Mouse (Mus musculus) brain, embryonic 14.5 days (tissue): ENCODE results near the gene Slc48a1.

Experiments used
- CTCF ChIP-seq: fragments of 200-500 bp; IDR thresholded peaks from 2 replicates; pipeline ENCODE4 v1.5.1; 2012; ENCODE audit warnings: inconsistent platforms, mild to moderate bottlenecking, moderate library complexity, borderline replicate concordance; ENCODE audit not compliant: insufficient read depth, insufficient read length; ENCODE audit errors: extremely low read depth
- POLR2A ChIP-seq: fragments of 200-500 bp; IDR thresholded peaks from 2 replicates; pipeline ENCODE4 v1.6.1; 2012; ENCODE audit warnings: mild to moderate bottlenecking, inconsistent platforms, borderline replicate concordance; ENCODE audit not compliant: poor library complexity, insufficient read depth, insufficient read length, severe bottlenecking; ENCODE audit errors: extremely low read depth

DNA sequence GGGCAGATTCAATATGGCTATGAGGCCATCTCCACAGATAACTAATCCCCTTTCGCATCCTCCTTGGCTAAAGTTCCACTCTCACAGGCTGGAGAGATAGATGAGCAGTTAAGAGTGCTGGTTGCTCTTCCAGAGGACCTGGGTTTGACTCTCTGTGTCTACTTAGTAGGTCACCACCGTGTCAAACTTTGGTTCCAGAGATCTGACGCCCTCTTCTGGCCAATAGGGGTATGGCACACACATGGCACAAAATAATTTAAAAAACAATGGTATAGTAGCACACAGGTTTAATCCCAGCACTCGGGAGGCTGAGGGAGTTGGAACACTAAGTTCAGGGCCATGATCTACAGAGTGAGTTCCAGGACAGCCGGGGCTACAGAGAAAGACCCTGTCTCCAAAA lies 15.9 kb downstream of the Slc48a1 start:
- TF ChIP-seq CTCF (peak; percentile 41; the same call in 1 of the 2 replicates), POLR2A (no peak)
